Mouse (Mus musculus) embryonic facial prominence, embryonic 10.5 days (tissue): Measurements from ENCODE around the gene Tnfrsf8. TPM values are rescaled to one million over a fixed set of nuclear protein-coding genes. Genes with fewer than 3 reads are reported as not detected.
"Not testable (repeated sequence)": the region's sequence is repeated elsewhere in the genome, so short reads cannot be mapped to it uniquely, and the experiment has no call there.

Experiments used
- DNase-seq: peaks from one replicate; pipeline ENCODE4 v3.0.0-alpha.2; 2017; ENCODE audit warnings: low spot score
- H3K27ac ChIP-seq: fragments of 300-500 bp; sonication (generic); replicated peaks from 2 replicates; pipeline ENCODE4 v1.5.1; 2016; ENCODE audit warnings: mild to moderate bottlenecking
- H3K27me3 ChIP-seq: fragments of 300-500 bp; sonication (generic); replicated peaks from 2 replicates; pipeline ENCODE4 v1.6.1; 2016; ENCODE audit warnings: low read depth, mild to moderate bottlenecking; ENCODE audit not compliant: poor library complexity, severe bottlenecking
- H3K36me3 ChIP-seq: fragments of 300-500 bp; sonication (generic); replicated peaks from 2 replicates; pipeline ENCODE4 v1.6.1; 2016; ENCODE audit warnings: mild to moderate bottlenecking, moderate library complexity
- H3K4me1 ChIP-seq: fragments of 300-500 bp; sonication (generic); 2 replicates; pipeline ENCODE4 v1.6.1; 2016
- H3K4me3 ChIP-seq: fragments of 300-500 bp; sonication (generic); 2 replicates; pipeline ENCODE4 v1.5.1; 2016; ENCODE audit warnings: mild to moderate bottlenecking, moderate library complexity
- H3K9me3 ChIP-seq: fragments of 300-500 bp; sonication (generic); 2 replicates; pipeline ENCODE4 v1.6.1; 2016; ENCODE audit warnings: mild to moderate bottlenecking
- WGBS: fragments of 180-500 bp; shearing (Covaris S2); methylation state at CpG from one replicate; pipeline ENCODE4 v1.1.7; 2016; 5-methylcytosine and 5-hydroxymethylcytosine counted together
- polyA plus RNA-seq: library from polyadenylated mRNA; unstranded; fragments of >200 nt; fragmentation: Nextera tagmentation; extraction: Ambion mirVana; gene quantifications from 2 replicates; pipeline ENCODE4 v1.2.1, GENCODE M21; 2016

Gene Tnfrsf8
- not detected in 2 replicates for polyA plus RNA-seq

GRCm38 (mm10) chr4:145314836-145315467 is at the start of gene Tnfrsf8:
Gene Tnfrsf8, minus strand, starts transcription at chr4:145315164.
- Histone ChIP-seq H3K27ac (no peak within 1 kb of the TSS), H3K4me3 (no peak within 1 kb of the TSS), H3K9me3 (no peaks in the 10 kb centered on the region), H3K27me3 (peaks cover 26% of the 10 kb centered on the region), H3K36me3 (no peaks in the 10 kb centered on the region), H3K4me1 (peaks cover 5% of the 10 kb centered on the region; the same call in 1 of the 2 replicates)
- WGBS, result 3% methylated on average over 24 of the region's 24 CpGs
- DNase-seq, result no peak

GRCm38 (mm10) chr4:145361635-145362034 is 46.7 kb upstream of the Tnfrsf8 start:
- not testable (repeated sequence) for H3K4me1 ChIP-seq, DNase-seq, H3K27me3 ChIP-seq, H3K9me3 ChIP-seq, H3K27ac ChIP-seq, H3K36me3 ChIP-seq, H3K4me3 ChIP-seq

- H3K36me3 ChIP-seq, result no peaks in the 10 kb centered on the region
Measured at GRCm38 (mm10) chr4:145361065-145361464, 46.1 kb upstream of the Tnfrsf8 start.

GRCm38 (mm10) chr4:145360567-145360966 is 45.6 kb upstream of the Tnfrsf8 start:
- no peaks in the 10 kb centered on the region for H3K27me3 ChIP-seq
- 72% methylated on average over 1 of the region's 1 CpGs for WGBS
- no peak for DNase-seq
- H3K27ac ChIP-seq, result no peak overlapping the region
- H3K4me3 ChIP-seq, result no peak overlapping the region
- H3K4me1 ChIP-seq, result no peaks in the 10 kb centered on the region
- no peaks in the 10 kb centered on the region for H3K9me3 ChIP-seq
- H3K36me3 ChIP-seq, result no peaks in the 10 kb centered on the region

More at GRCm38 (mm10) chr4:145361065-145361464, 46.1 kb upstream of the Tnfrsf8 start:
- no peak overlapping the region for H3K4me3 ChIP-seq
- no peaks in the 10 kb centered on the region for H3K4me1 ChIP-seq
- WGBS, result 30% methylated on average over 12 of the region's 12 CpGs
- no peaks in the 10 kb centered on the region for H3K27me3 ChIP-seq
- H3K27ac ChIP-seq, result no peak overlapping the region
- no peak for DNase-seq
- H3K9me3 ChIP-seq, result no peaks in the 10 kb centered on the region

GRCm38 (mm10) chr4:145356234-145356633 is 41.3 kb upstream of the Tnfrsf8 start:
- Histone ChIP-seq H3K4me1 (no peaks in the 10 kb centered on the region), H3K27ac (no peak overlapping the region), H3K9me3 (no peaks in the 10 kb centered on the region), H3K36me3 (no peaks in the 10 kb centered on the region), H3K27me3 (no peaks in the 10 kb centered on the region), H3K4me3 (no peak overlapping the region)
- no peak for DNase-seq

- H3K9me3 ChIP-seq, result no peaks in the 10 kb centered on the region; the same call in 1 of the 2 replicates
- no peak for DNase-seq
- no peaks in the 10 kb centered on the region for H3K4me1 ChIP-seq
- no peak overlapping the region for H3K27ac ChIP-seq
- WGBS, result 47% methylated on average over 2 of the region's 2 CpGs
- no peak overlapping the region for H3K4me3 ChIP-seq
- H3K27me3 ChIP-seq, result no peaks in the 10 kb centered on the region
- no peaks in the 10 kb centered on the region for H3K36me3 ChIP-seq
Measured at GRCm38 (mm10) chr4:145353855-145354254, 38.9 kb upstream of the Tnfrsf8 start.

- H3K4me3 ChIP-seq, result no peak overlapping the region
- H3K4me1 ChIP-seq, result no peaks in the 10 kb centered on the region
- 93% methylated on average over 1 of the region's 1 CpGs for WGBS
- H3K36me3 ChIP-seq, result no peaks in the 10 kb centered on the region
- no peak for DNase-seq
- H3K27ac ChIP-seq, result no peak overlapping the region
- H3K27me3 ChIP-seq, result no peaks in the 10 kb centered on the region
- H3K9me3 ChIP-seq, result no peaks in the 10 kb centered on the region; the same call in 1 of the 2 replicates
Measured at GRCm38 (mm10) chr4:145344948-145345347, 30.0 kb upstream of the Tnfrsf8 start.

- Histone ChIP-seq H3K27ac (no peak overlapping the region), H3K4me1 (no peaks in the 10 kb centered on the region), H3K27me3 (no peaks in the 10 kb centered on the region), H3K4me3 (no peak overlapping the region), H3K9me3 (no peaks in the 10 kb centered on the region), H3K36me3 (no peaks in the 10 kb centered on the region)
- no peak for DNase-seq
- 85% methylated on average over 6 of the region's 6 CpGs for WGBS
Measured at GRCm38 (mm10) chr4:145341879-145342809, 27.2 kb upstream of the Tnfrsf8 start.

GRCm38 (mm10) chr4:145337906-145338858 is 23.2 kb upstream of the Tnfrsf8 start:
- no peaks in the 10 kb centered on the region for H3K9me3 ChIP-seq
- no peak overlapping the region for H3K4me3 ChIP-seq
- H3K27me3 ChIP-seq, result no peaks in the 10 kb centered on the region
- 77% methylated on average over 9 of the region's 9 CpGs for WGBS
- no peak overlapping the region for H3K27ac ChIP-seq
- H3K4me1 ChIP-seq, result no peaks in the 10 kb centered on the region
- no peaks in the 10 kb centered on the region for H3K36me3 ChIP-seq
- DNase-seq, result no peak

GRCm38 (mm10) chr4:145336587-145336986 is 21.6 kb upstream of the Tnfrsf8 start:
- Histone ChIP-seq H3K4me1 (no peaks in the 10 kb centered on the region), H3K36me3 (no peaks in the 10 kb centered on the region), H3K27me3 (no peaks in the 10 kb centered on the region), H3K9me3 (no peaks in the 10 kb centered on the region), H3K4me3 (no peak overlapping the region), H3K27ac (no peak overlapping the region)
- 84% methylated on average over 5 of the region's 5 CpGs for WGBS
- no peak for DNase-seq

GRCm38 (mm10) chr4:145336019-145336418 is 21.1 kb upstream of the Tnfrsf8 start:
- no peak for DNase-seq
- Histone ChIP-seq H3K4me3 (no peak overlapping the region), H3K27ac (no peak overlapping the region), H3K27me3 (no peaks in the 10 kb centered on the region), H3K36me3 (no peaks in the 10 kb centered on the region), H3K9me3 (no peaks in the 10 kb centered on the region), H3K4me1 (no peaks in the 10 kb centered on the region)
- 67% methylated on average over 1 of the region's 1 CpGs for WGBS

- WGBS, result 68% methylated on average over 3 of the region's 3 CpGs
- no peaks in the 10 kb centered on the region for H3K27me3 ChIP-seq
- no peaks in the 10 kb centered on the region for H3K36me3 ChIP-seq
- DNase-seq, result no peak
- no peak overlapping the region for H3K4me3 ChIP-seq
- H3K9me3 ChIP-seq, result no peaks in the 10 kb centered on the region
- H3K4me1 ChIP-seq, result no peaks in the 10 kb centered on the region
- H3K27ac ChIP-seq, result no peak overlapping the region
Measured at GRCm38 (mm10) chr4:145323631-145324030, 8.7 kb upstream of the Tnfrsf8 start.
